Mouse (Mus musculus): Measurements from ENCODE around the gene Cd248. TPM values are rescaled to one million over a fixed set of nuclear protein-coding genes. Genes with fewer than 3 reads are reported as not detected.

Gene Cd248
- polyA plus RNA-seq (2015; fragmentation: Nextera tagmentation; extraction: Ambion mirVana), result 17.7 and 23.6 TPM in 2 replicates

GRCm38 (mm10) chr19:5067867-5068569, at the start of gene Cd248:
Cd248 (plus strand) TSS chr19:5068078.
- 2% methylated on average over 43 of the region's 56 CpGs for WGBS
- H3K9me3 ChIP-seq, result no peaks in the 10 kb centered on the region
- ATAC-seq (ENCODE audit: extremely low read depth, insufficient number of reproducible peaks, low FRiP score, low TSS enrichment), result peak; percentile 51
- H3K9ac ChIP-seq, result peak within 1 kb of the TSS; percentile 88
- no peaks in the 10 kb centered on the region for H3K36me3 ChIP-seq
- H3K27ac ChIP-seq (replicated peaks), result peak within 1 kb of the TSS; percentile 66
- peaks cover 75% of the 10 kb centered on the region for H3K4me1 ChIP-seq
- H3K27me3 ChIP-seq (replicated peaks), result peaks cover 33% of the 10 kb centered on the region
- H3K4me3 ChIP-seq, result peak within 1 kb of the TSS; percentile 62
- peak within 1 kb of the TSS; percentile 84 for H3K4me2 ChIP-seq

DNA sequence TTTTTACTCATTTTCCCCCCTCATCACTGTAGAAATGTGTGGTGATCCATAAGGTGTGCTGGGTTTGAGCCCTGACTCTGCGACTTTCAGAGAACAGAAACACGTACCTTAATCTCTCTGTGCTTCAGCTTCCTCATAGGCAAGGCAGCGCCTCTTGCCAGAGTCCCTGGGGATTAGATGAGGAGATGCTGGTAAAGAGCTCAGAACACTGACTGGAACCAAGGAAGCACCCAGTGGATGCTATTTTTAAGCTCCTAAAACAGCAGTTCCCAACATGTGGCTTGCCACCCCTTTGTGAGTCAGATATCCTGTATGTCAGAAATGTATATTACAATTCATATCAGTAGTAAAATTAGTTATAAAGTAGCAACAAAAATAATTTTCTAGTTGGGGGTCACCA, 49.7 kb upstream of the Cd248 start:
- 70% methylated on average over 3 of the region's 3 CpGs for WGBS
- no peak for ATAC-seq (ENCODE audit: extremely low read depth, insufficient number of reproducible peaks, low FRiP score, low TSS enrichment)
- Histone ChIP-seq H3K27me3 (replicated peaks) (no peaks in the 10 kb centered on the region), H3K27ac (replicated peaks) (no peak overlapping the region), H3K9me3 (no peaks in the 10 kb centered on the region), H3K4me2 (no peak overlapping the region), H3K4me3 (no peak overlapping the region), H3K9ac (no peak overlapping the region), H3K36me3 (no peaks in the 10 kb centered on the region), H3K4me1 (peaks cover 34% of the 10 kb centered on the region)

DNA sequence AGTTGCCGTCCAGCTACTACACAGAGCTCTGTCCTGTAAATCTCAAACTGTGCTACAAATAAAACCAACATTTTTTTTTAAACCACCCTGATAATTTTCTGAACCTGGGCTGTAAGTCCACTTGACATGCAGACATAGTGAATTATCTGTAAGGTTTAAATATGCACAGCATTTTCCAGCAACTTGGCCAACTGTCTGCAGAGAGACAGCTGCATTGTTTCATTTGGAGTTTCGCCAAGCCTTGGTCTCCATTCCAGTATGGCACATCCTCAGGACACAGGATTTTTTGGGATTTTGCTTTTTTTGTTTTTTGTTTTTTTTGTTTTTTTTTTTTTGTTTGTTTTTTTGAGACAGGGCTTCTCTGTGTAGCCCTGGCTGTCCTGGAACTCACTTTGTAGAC, 46.5 kb upstream of the Cd248 start:
- Histone ChIP-seq H3K27me3 (replicated peaks) (no peaks in the 10 kb centered on the region), H3K36me3 (peaks cover 8% of the 10 kb centered on the region), H3K27ac (replicated peaks) (no peak overlapping the region), H3K4me1 (peaks cover 27% of the 10 kb centered on the region), H3K4me3 (no peak overlapping the region), H3K9me3 (no peaks in the 10 kb centered on the region), H3K9ac (no peak overlapping the region), H3K4me2 (no peak overlapping the region)
- ATAC-seq (ENCODE audit: extremely low read depth, insufficient number of reproducible peaks, low FRiP score, low TSS enrichment), result no peak
- WGBS, result 71% methylated on average over 2 of the region's 2 CpGs

GRCm38 (mm10) chr19:5023621-5024479, 44.0 kb upstream of the Cd248 start, which contains the start of gene Slc29a2:
Slc29a2 (plus strand) TSS chr19:5023860.
- Histone ChIP-seq H3K9me3 (no peaks in the 10 kb centered on the region), H3K27ac (replicated peaks) (peak within 1 kb of the TSS; percentile 87), H3K4me1 (peaks cover 19% of the 10 kb centered on the region; the same call in 1 of the 2 replicates), H3K4me3 (peak within 1 kb of the TSS; percentile 68), H3K36me3 (peaks cover 32% of the 10 kb centered on the region), H3K9ac (peak within 1 kb of the TSS; percentile 85), H3K27me3 (replicated peaks) (no peaks in the 10 kb centered on the region), H3K4me2 (peak within 1 kb of the TSS; percentile 83)
- peak; percentile 87 for ATAC-seq (ENCODE audit: extremely low read depth, insufficient number of reproducible peaks, low FRiP score, low TSS enrichment)
- WGBS, result under 1% methylated on average over 62 of the region's 62 CpGs

GRCm38 (mm10) chr19:5026111-5026510, 41.8 kb upstream of the Cd248 start:
- Histone ChIP-seq H3K36me3 (peaks cover 55% of the 10 kb centered on the region), H3K4me1 (peaks cover 17% of the 10 kb centered on the region; the same call in 1 of the 2 replicates), H3K27ac (replicated peaks) (no peak overlapping the region), H3K27me3 (replicated peaks) (no peaks in the 10 kb centered on the region), H3K4me2 (no peak overlapping the region), H3K9ac (no peak overlapping the region), H3K9me3 (no peaks in the 10 kb centered on the region), H3K4me3 (no peak overlapping the region)
- WGBS, result 75% methylated on average over 8 of the region's 8 CpGs
- no peak for ATAC-seq (ENCODE audit: extremely low read depth, insufficient number of reproducible peaks, low FRiP score, low TSS enrichment)

DNA sequence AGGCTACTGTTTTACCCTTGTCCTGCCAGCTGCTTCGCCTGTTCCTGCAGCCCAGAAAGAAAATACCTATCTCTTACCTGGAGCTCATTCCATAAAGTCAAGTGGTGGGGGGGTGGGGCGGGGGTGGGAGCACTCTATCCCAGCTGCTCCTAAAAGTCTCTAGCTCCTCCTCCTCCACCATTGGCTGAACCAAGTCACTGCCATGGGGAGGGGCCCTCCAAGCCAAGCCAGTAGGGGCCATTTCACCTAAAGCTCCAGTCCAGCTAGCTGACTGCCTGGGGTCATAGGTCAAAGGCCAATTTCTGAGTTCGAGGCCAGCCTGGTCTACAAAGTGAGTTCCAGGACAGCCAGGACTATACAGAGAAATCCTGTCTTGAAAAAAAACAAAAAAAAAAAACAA, 35.2 kb upstream of the Cd248 start:
- no peak overlapping the region for H3K4me2 ChIP-seq
- peaks cover 2% of the 10 kb centered on the region for H3K4me1 ChIP-seq
- no peak overlapping the region for H3K27ac ChIP-seq (replicated peaks)
- H3K27me3 ChIP-seq (replicated peaks), result no peaks in the 10 kb centered on the region
- no peaks in the 10 kb centered on the region for H3K9me3 ChIP-seq
- 74% methylated on average over 3 of the region's 3 CpGs for WGBS
- no peak overlapping the region for H3K4me3 ChIP-seq
- peaks cover 46% of the 10 kb centered on the region for H3K36me3 ChIP-seq
- ATAC-seq (ENCODE audit: extremely low read depth, insufficient number of reproducible peaks, low FRiP score, low TSS enrichment), result no peak
- H3K9ac ChIP-seq, result no peak overlapping the region

DNA sequence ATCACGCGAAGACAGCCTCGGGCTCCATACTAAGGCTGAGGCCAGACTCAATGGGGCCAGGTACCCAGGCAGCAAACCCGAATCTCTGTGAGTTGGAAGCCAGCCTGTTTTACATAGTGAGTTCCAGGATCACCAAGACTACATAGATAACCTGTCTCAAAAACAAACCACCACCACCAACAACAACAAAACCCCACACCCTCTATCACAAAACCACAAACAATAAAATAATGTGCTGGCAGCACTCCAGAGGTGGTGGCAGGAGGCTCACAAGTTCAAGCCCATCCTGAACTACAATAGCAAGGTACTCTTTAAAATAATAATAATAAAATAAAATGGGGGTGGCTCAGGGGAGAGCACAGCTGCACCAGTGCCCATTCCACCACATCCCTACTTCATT, 31.3 kb upstream of the Cd248 start:
- no peak overlapping the region for H3K27ac ChIP-seq (replicated peaks)
- H3K27me3 ChIP-seq (replicated peaks), result no peaks in the 10 kb centered on the region
- H3K4me2 ChIP-seq, result no peak overlapping the region
- WGBS, result 72% methylated on average over 4 of the region's 4 CpGs
- peaks cover 27% of the 10 kb centered on the region for H3K4me1 ChIP-seq
- no peak overlapping the region for H3K4me3 ChIP-seq
- no peak for ATAC-seq (ENCODE audit: extremely low read depth, insufficient number of reproducible peaks, low FRiP score, low TSS enrichment)
- no peaks in the 10 kb centered on the region for H3K9me3 ChIP-seq
- peaks cover 7% of the 10 kb centered on the region for H3K36me3 ChIP-seq
- no peak overlapping the region for H3K9ac ChIP-seq

- H3K36me3 ChIP-seq, result peaks cover 3% of the 10 kb centered on the region; the same call in 1 of the 2 replicates
- peak overlapping the region; percentile 99 for H3K4me2 ChIP-seq
- no peaks in the 10 kb centered on the region for H3K9me3 ChIP-seq
- no peaks in the 10 kb centered on the region for H3K27me3 ChIP-seq (replicated peaks)
- H3K27ac ChIP-seq (replicated peaks), result peak overlapping the region; percentile 76
- WGBS, result 4% methylated on average over 32 of the region's 32 CpGs
- peak overlapping the region; percentile 79 for H3K4me3 ChIP-seq
- peaks cover 39% of the 10 kb centered on the region for H3K4me1 ChIP-seq
- 0 out of 2 replicates have a peak, but pooled peaks have one; percentile 20 for ATAC-seq (ENCODE audit: extremely low read depth, insufficient number of reproducible peaks, low FRiP score, low TSS enrichment)
- peak overlapping the region; percentile 97 for H3K9ac ChIP-seq
These were observed 30.0 kb upstream of the Cd248 start for GRCm38 (mm10) chr19:5037678-5038571.

DNA sequence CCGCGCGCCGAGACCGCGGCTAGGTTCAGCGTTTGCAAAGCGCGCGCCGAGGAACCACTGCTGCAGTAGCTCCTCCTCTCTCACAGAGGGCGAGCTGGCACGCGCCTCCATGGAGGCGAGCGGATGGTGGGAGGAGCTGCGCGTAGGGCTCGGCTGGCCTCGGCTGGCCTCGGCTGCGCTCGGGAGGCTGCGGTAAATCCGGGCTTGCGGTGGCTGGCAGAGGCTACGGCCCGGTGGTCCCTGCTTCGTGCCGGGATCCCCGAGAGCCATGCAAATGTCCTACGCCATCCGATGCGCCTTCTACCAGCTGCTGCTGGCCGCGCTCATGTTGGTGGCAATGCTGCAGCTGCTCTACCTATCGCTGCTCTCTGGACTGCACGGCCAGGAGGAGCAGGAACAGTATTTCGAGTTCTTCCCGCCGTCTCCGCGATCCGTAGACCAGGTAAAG, 29.1 kb upstream of the Cd248 start, which contains the start of the genes B4gat1 and AC124502.3:
B4gat1 (plus strand) TSS at position 118 of the 448 bp plus-strand sequence.
AC124502.3 (plus strand) TSS at position 183 of the 448 bp plus-strand sequence.
- H3K36me3 ChIP-seq, result peaks cover 11% of the 10 kb centered on the region
- peak within 1 kb of the TSS; percentile 79 for H3K4me3 ChIP-seq
- H3K4me1 ChIP-seq, result peaks cover 39% of the 10 kb centered on the region
- H3K27me3 ChIP-seq (replicated peaks), result no peaks in the 10 kb centered on the region
- H3K9me3 ChIP-seq, result no peaks in the 10 kb centered on the region
- 0% methylated on average over 44 of the region's 44 CpGs for WGBS
- peak; percentile 76 for ATAC-seq (ENCODE audit: extremely low read depth, insufficient number of reproducible peaks, low FRiP score, low TSS enrichment)
- peak within 1 kb of the TSS; percentile 76 for H3K27ac ChIP-seq (replicated peaks)
- peak within 1 kb of the TSS; percentile 99 for H3K4me2 ChIP-seq
- H3K9ac ChIP-seq, result peak within 1 kb of the TSS; percentile 97

- Histone ChIP-seq H3K4me1 (peaks cover 39% of the 10 kb centered on the region), H3K36me3 (peaks cover 15% of the 10 kb centered on the region), H3K27me3 (replicated peaks) (no peaks in the 10 kb centered on the region), H3K4me2 (peak overlapping the region; percentile 99), H3K9me3 (no peaks in the 10 kb centered on the region), H3K9ac (peak overlapping the region; percentile 97), H3K4me3 (peak overlapping the region; percentile 79), H3K27ac (replicated peaks) (peak overlapping the region; percentile 76)
- WGBS, result 14% methylated on average over 41 of the region's 41 CpGs
- no peak for ATAC-seq (ENCODE audit: extremely low read depth, insufficient number of reproducible peaks, low FRiP score, low TSS enrichment)
These were observed 28.4 kb upstream of the Cd248 start for GRCm38 (mm10) chr19:5039301-5040114.

Measured in heart, embryonic 13.5 days (tissue).